Mouse (Mus musculus) C2C12 (cell line): ENCODE measurements around the gene Kat14. TPM values are rescaled to one million over a fixed set of nuclear protein-coding genes. Genes with fewer than 3 reads are reported as not detected.

Experiments
- H3K27me3 ChIP-seq: one replicate; pipeline ENCODE4 v1.6.1; 2011; ENCODE audit not compliant: control insufficient read depth, insufficient read depth, insufficient read length
- H3K36me3 ChIP-seq: one replicate; pipeline ENCODE4 v1.6.1; 2011; ENCODE audit not compliant: control insufficient read depth, insufficient read depth
- H3K4me3 ChIP-seq: one replicate; pipeline ENCODE4 v1.5.1; 2011; ENCODE audit warnings: mild to moderate bottlenecking, control low read depth; ENCODE audit not compliant: poor library complexity, insufficient read depth, severe bottlenecking
- H3K79me2 ChIP-seq: one replicate; pipeline ENCODE4 v1.6.1; 2011; ENCODE audit not compliant: control insufficient read depth, insufficient read depth
- H3K79me3 ChIP-seq: one replicate; pipeline ENCODE4 v1.6.1; 2011; ENCODE audit warnings: low read depth, control low read depth
- H3ac ChIP-seq: one replicate; pipeline ENCODE3; 2011; ENCODE audit warnings: low read depth; ENCODE audit not compliant: control insufficient read depth, insufficient read length
- CEBPB ChIP-seq: IDR thresholded peaks from one replicate; pipeline ENCODE4 v1.6.1; 2011; ENCODE audit warnings: low read depth, mild to moderate bottlenecking, control low read depth, moderate library complexity
- CTCF ChIP-seq: IDR thresholded peaks from one replicate; pipeline ENCODE4 v1.5.1; 2011; ENCODE audit not compliant: control insufficient read depth, insufficient read depth, insufficient read length
- FOSL1 ChIP-seq: IDR thresholded peaks from one replicate; pipeline ENCODE4 v1.8.0; 2011; ENCODE audit warnings: mild to moderate bottlenecking, low read length; ENCODE audit not compliant: poor library complexity, insufficient read depth, severe bottlenecking
- MAX ChIP-seq: IDR thresholded peaks from one replicate; pipeline ENCODE4 v1.6.1; 2011; ENCODE audit warnings: mild to moderate bottlenecking, control low read depth
- MYOD1 ChIP-seq: IDR thresholded peaks from one replicate; pipeline ENCODE4 v1.6.1; 2011; ENCODE audit warnings: low read depth; ENCODE audit not compliant: control insufficient read depth, insufficient read length
- MYOG ChIP-seq: IDR thresholded peaks from one replicate; pipeline ENCODE4 v1.6.1; 2011; ENCODE audit not compliant: control insufficient read depth, insufficient read length; ENCODE audit errors: extremely low read depth
- USF1 ChIP-seq: IDR thresholded peaks from one replicate; pipeline ENCODE4 v1.6.1; 2011; ENCODE audit warnings: low read depth, mild to moderate bottlenecking, control low read depth, moderate library complexity
- polyA plus RNA-seq: library from polyadenylated mRNA; unstranded; fragments of >200 nt; fragmentation: generic; extraction: Trizol; gene quantifications from one replicate; pipeline ENCODE4 v1.2.1, GENCODE M21; 2012; ENCODE audit warnings: missing spikeins

Gene Kat14
- polyA plus RNA-seq, 1 experiment: 32.6 TPM

GRCm38 (mm10) chr2:144446360-144446999 lies 77.7 kb downstream of the Kat14 start:
- Histone ChIP-seq H3ac (no peak overlapping the region), H3K79me3 (no peaks in the 10 kb centered on the region), H3K27me3 (peaks cover 18% of the 10 kb centered on the region), H3K4me3 (no peak overlapping the region), H3K36me3 (no peaks in the 10 kb centered on the region), H3K79me2 (no peaks in the 10 kb centered on the region)
- TF ChIP-seq CEBPB (no peak), MYOG (no peak), MYOD1 (no peak), USF1 (no peak), CTCF (no peak), FOSL1 (no peak), MAX (no peak)

GRCm38 (mm10) chr2:144450378-144450777 lies 81.6 kb downstream of the Kat14 start:
- no peak overlapping the region for H3K4me3 ChIP-seq
- peaks cover 31% of the 10 kb centered on the region for H3K27me3 ChIP-seq
- no peak for TF ChIP-seq MYOD1
- TF ChIP-seq CEBPB: no peak
- no peak for TF ChIP-seq MAX
- no peak for TF ChIP-seq CTCF
- no peak for TF ChIP-seq MYOG
- TF ChIP-seq FOSL1: no peak
- TF ChIP-seq USF1: no peak
- no peaks in the 10 kb centered on the region for H3K79me3 ChIP-seq
- no peaks in the 10 kb centered on the region for H3K36me3 ChIP-seq
- H3K79me2 ChIP-seq: no peaks in the 10 kb centered on the region
- H3ac ChIP-seq: no peak overlapping the region

GRCm38 (mm10) chr2:144452364-144453008 lies 83.7 kb downstream of the Kat14 start:
- no peak for TF ChIP-seq USF1
- peak; percentile 70 for TF ChIP-seq CTCF
- no peaks in the 10 kb centered on the region for H3K79me2 ChIP-seq
- no peaks in the 10 kb centered on the region for H3K36me3 ChIP-seq
- H3K79me3 ChIP-seq: no peaks in the 10 kb centered on the region
- no peak overlapping the region for H3K4me3 ChIP-seq
- H3K27me3 ChIP-seq: peaks cover 31% of the 10 kb centered on the region
- no peak overlapping the region for H3ac ChIP-seq

Other genes starting within 250 kb of the Kat14 start
- gene Mgme1, start 98.3 kb upstream of the Kat14 start, polyA plus RNA-seq: 6.2 TPM
- 87.4 TPM for gene Snx5, start 98.1 kb upstream of the Kat14 start, polyA plus RNA-seq
- gene Ovol2, start 36.8 kb upstream of the Kat14 start, polyA plus RNA-seq: not detected
- 1.2 TPM for gene Pet117, start within 50 bp of the Kat14 start, polyA plus RNA-seq
- 0.16 TPM for gene Dzank1, start 158.4 kb downstream of the Kat14 start, polyA plus RNA-seq
- gene Polr3f, start 158.7 kb downstream of the Kat14 start, polyA plus RNA-seq: 5.6 TPM
- 6.0 TPM for gene Rbbp9, start 181.9 kb downstream of the Kat14 start, polyA plus RNA-seq
- gene Sec23b, start 187.2 kb downstream of the Kat14 start, polyA plus RNA-seq: 60.4 TPM
- gene Smim26, start 225.1 kb downstream of the Kat14 start, polyA plus RNA-seq: 48.3 TPM
- gene Dtd1, start 230.9 kb downstream of the Kat14 start, polyA plus RNA-seq: 7.1 TPM